Mouse (Mus musculus) ES-E14 (cell line): ENCODE results near the gene Tmem266.

Experiments used
- CHD2 ChIP-seq: IDR thresholded peaks from 2 replicates; pipeline ENCODE4 v1.6.1; 2014; ENCODE audit warnings: mild to moderate bottlenecking, low read depth, low read length, inconsistent platforms
- HCFC1 ChIP-seq: IDR thresholded peaks from 2 replicates; pipeline ENCODE4 v1.6.1; 2012; ENCODE audit warnings: low read length, inconsistent platforms, borderline replicate concordance; ENCODE audit not compliant: insufficient read depth
- MAFK ChIP-seq: IDR thresholded peaks from 2 replicates; pipeline ENCODE4 v1.6.1; 2014; ENCODE audit warnings: mild to moderate bottlenecking, low read depth, low read length, inconsistent platforms; ENCODE audit not compliant: insufficient read depth
- ZC3H11A ChIP-seq: IDR thresholded peaks from 2 replicates; pipeline ENCODE4 v1.6.1; 2012; ENCODE audit warnings: low read depth, mild to moderate bottlenecking, inconsistent platforms, low read length, borderline replicate concordance
- ZNF384 ChIP-seq: IDR thresholded peaks from 2 replicates; pipeline ENCODE4 v1.6.1; 2012; ENCODE audit warnings: low read depth, low read length, inconsistent platforms

DNA sequence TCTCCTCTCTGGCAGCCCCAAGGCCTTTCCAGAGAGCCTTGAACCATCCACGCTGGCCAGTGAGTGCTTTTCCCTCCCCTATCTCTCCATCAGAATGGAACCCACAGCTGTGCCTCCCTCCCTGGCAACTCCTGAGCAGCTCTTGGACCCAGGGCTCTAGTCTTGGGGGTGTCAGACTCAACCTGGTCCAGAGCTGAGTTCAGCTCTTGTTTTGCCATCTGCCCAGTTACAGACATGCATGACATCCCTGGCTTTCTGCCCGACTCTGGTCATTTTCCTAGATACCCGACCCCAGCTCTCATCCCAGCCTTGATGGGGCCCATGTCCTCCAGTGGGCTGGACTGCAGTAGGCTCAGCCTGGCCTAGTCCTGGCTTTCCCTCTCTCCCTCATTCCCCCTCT, 111.7 kb downstream of the Tmem266 start:
- TF ChIP-seq MAFK, result no peak
- no peak for TF ChIP-seq CHD2
- no peak for TF ChIP-seq HCFC1
- no peak for TF ChIP-seq ZNF384
- no peak for TF ChIP-seq ZC3H11A
